Mouse (Mus musculus) c-Kit-negative CD71-positive TER-119-positive erythroid progenitor cells, embryonic 14.5 days (primary cell): ENCODE data around the gene Nr2e1.

Experiments used
- DNase-seq: peaks from one replicate; pipeline ENCODE4 v3.0.0-alpha.2; 2013; ENCODE audit warnings: low read depth, low spot score

The Nr2e1 gene

DNA sequence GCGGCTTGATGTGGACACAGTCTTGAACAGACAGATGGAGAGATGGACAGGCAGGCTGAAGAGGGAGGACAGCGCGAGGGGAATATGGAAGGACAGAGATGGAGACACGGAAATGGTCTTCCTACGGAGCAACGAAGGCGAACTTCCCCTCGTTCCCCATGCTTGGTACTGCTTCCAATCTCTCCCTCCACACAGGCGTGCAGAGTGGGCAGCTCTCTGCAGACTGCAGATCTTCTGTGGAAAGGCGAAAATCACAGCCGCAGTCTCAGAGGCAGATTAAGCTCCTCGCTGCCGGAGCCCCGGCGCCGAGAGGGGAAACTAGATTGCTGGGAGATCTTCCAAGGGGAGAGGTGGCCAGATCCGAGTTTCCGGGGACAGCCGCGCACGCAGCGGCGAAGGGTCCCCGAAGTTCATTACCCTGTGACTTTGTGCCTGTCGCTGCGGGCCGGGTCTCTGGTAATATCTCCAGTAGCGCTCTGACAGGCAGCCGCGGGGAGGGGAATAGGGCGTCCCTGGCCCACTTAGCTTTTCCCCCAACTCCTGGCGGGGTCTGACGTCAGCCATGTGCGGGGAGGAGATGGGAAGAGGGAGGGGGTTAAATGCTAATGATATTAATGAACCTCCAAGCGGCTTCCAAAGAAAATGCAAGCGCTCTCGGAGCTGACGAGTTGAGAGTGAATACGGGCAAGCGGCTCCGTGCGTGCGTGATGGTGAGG is at the start of gene Nr2e1, which contains the start of gene Ostm1:
Gene Nr2e1 (minus strand): TSS at position 476 of the 716 bp plus-strand sequence.
Gene Ostm1 (plus strand): TSS at position 666 of the 716 bp plus-strand sequence.
- DNase-seq: no peak

DNA sequence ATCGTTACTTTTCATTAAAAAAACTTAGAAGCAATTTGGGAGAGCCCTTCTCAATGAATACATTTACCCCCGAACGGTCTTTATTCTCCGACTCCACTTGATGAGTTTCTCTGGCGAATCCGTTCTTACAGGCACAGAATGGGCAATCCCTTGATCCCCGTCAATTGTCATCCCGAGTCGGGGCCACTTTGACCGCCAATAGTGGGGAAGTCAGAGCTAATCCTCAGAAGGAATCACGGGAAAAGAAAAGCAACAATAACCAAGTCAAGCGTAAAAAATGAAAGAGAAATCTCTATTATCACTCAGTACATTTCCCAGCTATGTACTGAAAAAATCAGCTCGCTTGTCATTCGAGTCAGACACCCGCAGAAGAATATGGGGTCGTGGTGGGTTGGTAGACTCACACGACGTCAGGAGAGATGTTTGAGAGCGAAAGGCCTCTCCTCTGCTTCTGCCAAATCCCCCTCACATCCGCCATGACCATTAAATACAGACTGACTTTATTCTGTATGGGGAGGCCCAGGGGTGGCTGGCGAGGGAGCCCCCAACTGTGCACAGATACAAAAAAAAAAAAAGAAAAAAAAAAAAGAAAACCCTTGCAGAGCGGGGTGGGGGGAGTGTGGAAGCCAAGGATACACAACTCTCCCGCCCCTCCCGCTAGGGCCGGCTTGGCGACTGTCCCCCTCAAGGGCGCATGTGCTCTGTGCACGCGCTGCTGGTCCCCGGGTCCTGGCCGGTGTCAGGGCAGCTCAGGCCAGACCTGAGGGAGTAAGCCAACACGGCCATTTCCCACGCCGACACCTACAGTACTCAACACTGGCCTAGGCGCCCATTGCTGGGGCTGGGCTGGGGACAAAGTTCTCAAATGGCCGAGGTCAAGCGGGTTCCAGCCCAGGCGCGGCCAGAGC is 49.3 kb upstream of the Nr2e1 start:
- no peak for DNase-seq

- no peak for DNase-seq
Measured at GRCm38 (mm10) chr10:42631754-42632452, 48.5 kb upstream of the Nr2e1 start.

DNA sequence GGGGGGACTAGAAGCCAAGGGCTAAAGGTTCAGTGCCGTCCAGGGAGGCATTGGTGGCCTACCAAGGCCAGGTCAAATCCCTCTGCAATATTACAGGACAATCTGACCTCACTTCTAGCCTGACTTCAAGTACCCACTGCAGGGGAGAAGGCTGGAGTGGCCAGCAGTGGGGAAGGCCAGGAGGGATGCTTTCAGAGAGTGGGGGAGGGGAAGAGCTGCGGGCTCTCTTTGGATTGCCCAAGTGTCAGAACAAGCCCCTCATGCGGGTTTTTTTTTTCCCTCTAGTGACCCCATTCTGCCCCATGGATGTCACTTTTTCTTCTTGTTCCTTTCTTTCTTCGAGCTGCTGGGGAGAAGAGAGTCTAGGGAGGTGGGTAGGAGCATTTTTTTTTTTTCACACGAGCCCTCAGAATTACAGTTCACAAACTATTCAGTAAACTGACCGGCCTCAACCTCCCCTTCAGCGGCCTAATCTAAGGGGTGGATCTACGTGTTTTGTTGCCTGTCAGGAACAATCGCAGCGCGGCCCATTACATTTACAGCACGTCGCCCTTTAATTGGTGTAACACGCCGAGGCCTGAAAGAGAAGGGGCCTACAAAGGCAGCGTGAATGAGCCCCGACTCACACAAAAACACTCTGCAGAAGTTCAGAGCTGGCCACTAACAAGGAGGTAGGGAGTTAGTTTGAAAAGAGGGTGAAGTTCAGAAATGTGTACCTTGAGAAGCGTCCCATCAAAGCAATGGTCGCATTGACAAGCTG is 47.3 kb upstream of the Nr2e1 start:
- DNase-seq: no peak

GRCm38 (mm10) chr10:42625907-42626306 is 42.5 kb upstream of the Nr2e1 start:
- peak; percentile 52 for DNase-seq

DNA sequence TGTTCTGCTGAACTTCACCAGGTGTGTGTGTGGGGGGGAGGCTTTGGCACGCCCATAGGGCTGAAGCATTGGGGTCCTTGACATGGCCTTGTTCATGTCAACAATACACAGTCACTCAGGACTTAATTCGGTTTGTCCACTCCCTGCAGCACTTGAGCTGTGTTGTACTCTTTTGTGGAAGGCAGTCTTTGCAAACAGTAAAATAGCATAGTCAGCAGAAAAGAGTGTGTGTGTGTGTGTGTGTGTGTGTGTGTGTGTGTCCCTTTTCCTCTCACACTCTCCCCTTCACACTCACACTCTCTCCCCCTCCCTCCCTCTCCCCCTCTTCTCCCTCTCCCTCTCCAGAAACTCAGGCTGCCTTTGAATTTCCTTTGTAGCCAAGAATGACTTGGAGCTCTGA is 34.9 kb upstream of the Nr2e1 start:
- no peak for DNase-seq

DNA sequence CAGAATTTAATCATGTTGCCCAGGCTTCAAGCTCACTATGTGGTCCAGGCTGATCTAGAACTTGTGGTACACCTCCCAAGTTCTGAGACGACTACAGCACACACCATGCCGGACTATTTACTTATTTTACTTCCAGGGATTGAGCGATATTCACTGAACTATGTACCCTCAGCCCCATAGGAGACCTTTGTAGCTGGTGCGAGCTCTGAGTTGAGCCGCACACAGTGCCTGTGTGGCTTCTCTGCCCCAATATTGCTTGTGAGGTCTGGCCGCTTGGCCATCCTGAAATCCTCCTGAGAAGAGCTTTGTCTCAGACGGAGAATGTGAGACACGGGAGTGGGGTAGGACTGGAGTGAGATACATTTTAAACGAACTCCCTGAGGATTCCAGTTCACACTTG is 31.3 kb upstream of the Nr2e1 start:
- no peak for DNase-seq

- DNase-seq: no peak
Measured at GRCm38 (mm10) chr10:42613639-42614381, 30.4 kb upstream of the Nr2e1 start.

DNA sequence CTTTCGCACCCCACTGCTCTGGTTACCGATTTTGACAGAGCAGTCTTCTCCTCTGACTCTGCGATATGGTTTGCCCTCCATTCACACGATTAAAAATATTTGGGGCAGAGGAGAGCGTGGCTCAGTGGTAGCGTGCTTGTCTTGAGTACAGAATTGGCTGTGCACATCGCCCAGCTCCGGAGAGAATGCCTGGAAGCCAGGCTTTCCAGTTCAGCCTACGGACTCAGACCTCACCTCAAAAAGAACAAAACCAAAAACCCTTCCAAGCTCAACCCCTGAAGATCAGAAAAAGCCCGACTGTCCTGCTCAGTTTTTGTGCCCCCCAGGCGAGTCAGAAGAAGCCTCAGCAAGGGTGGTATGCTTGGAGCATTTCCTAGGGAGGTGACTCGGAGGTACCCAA is 29.6 kb upstream of the Nr2e1 start:
- DNase-seq: no peak

DNA sequence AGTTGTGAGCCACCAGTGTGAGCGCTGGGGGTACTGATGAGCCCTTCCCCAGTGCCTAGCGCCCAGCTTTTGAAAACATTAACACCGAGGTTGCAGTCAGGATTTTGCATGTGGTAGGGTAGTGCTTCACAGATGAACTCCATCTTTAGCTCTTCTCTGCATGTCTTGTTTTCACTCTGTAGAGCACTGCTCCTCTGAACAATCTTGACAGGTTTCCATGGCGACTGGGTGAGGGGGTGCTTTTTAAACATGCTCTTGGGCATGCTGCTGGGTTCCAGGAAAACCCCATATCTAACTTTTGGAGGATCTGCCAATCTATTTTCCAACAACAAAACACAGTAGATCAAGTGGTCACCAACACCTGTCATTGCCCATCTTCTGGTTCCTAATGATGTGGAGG is 23.3 kb upstream of the Nr2e1 start:
- DNase-seq: no peak

DNA sequence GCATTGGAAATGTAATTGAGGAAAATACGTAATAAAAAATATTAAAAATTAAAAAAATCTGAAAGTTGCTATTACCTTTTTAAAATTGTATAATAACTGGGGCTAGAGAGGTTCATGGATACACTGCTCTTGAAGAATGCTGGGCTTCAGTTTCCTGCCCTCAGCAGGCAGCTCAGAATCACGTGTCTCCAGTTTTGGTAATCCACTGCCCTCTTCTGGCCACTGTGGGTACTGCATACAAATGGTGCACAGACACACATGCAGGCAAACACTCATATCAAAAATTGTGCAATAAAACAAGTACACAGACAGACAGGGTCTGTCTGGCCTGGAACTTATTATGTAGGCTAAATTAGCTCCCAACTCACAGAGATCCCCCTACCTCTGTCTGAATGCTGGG is 21.4 kb upstream of the Nr2e1 start:
- peak; percentile 52 for DNase-seq

- peak; percentile 33 for DNase-seq
Measured at GRCm38 (mm10) chr10:42601556-42601955, 18.1 kb upstream of the Nr2e1 start.

GRCm38 (mm10) chr10:42598615-42599014 is 15.2 kb upstream of the Nr2e1 start:
- DNase-seq: no peak

GRCm38 (mm10) chr10:42593201-42593600 is 9.8 kb upstream of the Nr2e1 start:
- no peak for DNase-seq

DNA sequence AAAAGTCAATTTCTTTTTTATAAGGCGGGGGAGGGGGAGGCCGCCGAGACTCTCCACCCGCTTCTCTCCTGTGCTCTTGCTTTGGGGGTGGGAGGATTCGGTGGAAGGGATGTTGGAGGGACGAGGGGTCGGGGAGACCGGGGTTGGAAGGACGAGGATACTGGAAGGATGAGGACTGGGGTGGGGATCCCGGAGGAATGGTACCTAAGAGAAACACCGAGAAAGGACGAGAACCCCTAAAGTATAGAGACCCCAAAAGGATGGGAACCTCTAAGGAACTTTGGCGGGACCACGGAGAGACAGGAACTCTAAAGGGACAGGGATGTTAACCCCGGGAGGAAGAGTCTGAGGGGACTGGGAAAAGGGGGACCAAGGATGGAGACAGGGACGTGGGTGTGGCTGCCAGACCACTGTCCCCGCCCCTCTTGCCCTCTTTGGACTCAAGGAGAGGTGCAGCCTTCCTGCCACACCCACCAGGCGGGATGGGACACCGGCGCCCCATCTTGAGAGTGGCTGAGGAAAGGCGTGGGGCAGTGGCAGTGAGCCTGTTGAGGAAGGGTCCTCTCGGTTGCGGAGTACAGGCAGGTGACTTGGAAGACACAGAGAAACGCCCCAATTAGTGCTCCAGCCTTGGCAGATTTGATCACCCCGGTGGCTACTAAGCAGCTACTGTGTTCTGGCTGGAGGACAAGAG is 8.7 kb upstream of the Nr2e1 start:
- DNase-seq: no peak

DNA sequence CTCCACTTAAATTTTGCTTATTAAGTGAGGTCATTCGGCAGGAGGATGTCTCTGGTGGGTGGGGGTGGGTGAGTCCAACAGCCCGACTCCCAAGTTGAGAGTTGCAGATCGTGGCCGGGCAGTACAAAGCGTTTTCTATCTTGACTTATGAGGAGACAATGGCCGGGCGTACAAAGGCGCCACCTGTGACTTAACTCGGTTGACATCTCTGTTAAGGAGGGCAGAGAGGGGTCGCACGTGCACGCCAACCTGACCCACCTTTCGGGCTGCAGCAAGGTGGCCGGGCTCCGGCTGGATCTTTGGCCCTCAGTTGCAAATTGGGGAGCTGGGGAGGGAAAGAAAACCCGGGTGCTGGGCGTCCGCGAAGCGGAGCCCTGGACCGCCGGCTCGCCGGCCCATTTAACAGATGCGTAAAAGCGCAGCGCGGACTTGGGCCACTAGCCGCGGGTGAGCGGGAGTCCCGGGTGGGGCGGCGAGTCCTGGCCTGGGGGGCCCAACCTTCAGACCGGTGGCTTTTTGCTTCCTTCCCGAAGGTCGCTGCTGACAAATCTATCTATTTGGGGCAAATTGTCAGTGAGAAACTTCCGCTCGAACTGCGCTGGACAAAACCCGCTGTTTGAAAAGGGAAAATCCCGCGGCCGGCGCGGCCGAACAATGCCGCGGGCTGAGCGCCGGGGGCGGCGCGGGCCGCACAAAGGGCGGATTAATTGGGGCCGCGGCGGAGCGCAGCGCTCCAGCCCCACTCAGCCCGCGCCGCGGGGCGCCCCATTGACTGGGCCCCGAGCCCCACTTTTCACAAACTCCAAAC is 8.0 kb upstream of the Nr2e1 start:
- no peak for DNase-seq

DNA sequence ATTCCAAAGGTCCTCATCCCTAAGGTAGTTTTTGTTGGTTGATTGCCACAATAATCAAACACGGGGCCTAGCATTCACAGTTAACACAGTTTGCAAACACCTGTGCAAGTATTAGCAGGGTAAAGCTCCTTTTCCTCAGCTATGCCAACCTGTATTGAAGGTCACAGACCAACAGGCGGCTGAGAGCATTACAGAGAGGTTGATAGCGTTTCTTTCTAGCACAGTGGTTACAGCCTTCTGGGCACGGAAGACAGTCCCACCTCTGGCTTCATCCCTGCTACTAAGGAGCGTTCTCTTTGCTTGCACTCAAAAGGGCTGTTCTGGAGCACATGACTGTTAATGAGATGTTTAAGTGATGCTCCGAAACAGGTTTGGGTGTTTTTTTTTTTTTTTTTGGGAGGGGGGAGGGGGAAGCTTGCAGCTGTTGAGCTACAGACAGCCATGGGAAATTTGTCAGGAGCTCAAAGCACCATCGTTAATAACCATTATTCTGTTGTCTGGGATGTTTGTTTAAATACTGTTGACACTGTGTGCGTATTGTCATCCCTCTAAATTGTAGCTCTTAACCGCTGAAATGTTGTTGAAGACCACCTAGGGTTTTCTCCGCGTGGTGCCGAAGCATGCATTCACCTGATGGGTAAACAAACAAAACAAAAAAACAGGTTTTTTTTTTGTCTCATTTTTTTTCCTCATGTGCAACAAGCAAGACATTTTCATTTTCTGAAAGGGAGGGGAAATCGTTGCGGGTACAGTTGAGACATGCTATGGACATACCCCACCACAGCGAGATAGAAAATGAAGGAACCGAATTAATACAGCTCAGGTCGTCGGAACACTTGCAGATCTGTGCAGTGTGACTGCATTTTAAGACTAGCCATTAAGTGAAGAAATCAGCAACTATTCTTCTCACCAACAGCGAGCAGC is 7.1 kb upstream of the Nr2e1 start:
- no peak for DNase-seq

- no peak for DNase-seq
Measured at GRCm38 (mm10) chr10:42589505-42589904, 6.1 kb upstream of the Nr2e1 start.
